Mouse (Mus musculus): Measurements from ENCODE around the gene Fkbp9.

Fkbp9 gene

DNA sequence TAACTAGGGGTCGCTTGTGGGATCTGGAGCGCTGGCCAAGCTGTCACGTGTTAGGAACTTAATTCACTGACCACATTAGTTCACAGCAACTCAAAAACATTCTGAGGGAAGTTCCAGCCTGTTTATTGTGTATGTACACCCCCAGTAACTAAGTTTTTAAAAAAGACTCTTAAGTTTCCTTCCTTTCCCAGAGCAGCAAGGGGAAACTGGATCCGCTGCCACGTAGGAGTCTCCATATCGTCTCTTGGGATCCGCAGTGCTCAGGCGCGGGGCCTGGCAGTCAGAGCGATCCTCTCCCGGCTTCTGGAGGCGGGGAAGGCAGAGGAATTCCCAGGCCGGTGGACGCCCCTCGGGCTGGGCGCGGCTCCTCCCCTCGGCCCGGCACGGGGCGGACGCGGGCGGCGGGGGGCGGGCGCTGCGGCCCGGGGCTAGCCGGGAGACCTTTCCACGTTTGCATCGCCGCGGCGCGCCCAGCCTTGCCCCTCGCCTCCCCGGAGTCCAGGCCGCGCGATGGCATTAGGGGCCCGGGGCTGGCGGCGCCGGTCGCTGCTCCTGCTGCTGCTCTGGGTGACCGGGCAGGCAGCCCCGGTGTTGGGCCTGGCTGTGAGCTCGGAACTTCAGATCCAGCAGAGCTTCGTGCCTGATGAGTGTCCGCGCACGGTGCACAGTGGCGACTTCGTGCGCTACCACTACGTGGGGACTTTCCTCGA, at the start of gene Fkbp9:
Fkbp9 (plus strand) TSS at position 363 of the 710 bp plus-strand sequence.
- peak; percentile 8 for DNase-seq

DNA sequence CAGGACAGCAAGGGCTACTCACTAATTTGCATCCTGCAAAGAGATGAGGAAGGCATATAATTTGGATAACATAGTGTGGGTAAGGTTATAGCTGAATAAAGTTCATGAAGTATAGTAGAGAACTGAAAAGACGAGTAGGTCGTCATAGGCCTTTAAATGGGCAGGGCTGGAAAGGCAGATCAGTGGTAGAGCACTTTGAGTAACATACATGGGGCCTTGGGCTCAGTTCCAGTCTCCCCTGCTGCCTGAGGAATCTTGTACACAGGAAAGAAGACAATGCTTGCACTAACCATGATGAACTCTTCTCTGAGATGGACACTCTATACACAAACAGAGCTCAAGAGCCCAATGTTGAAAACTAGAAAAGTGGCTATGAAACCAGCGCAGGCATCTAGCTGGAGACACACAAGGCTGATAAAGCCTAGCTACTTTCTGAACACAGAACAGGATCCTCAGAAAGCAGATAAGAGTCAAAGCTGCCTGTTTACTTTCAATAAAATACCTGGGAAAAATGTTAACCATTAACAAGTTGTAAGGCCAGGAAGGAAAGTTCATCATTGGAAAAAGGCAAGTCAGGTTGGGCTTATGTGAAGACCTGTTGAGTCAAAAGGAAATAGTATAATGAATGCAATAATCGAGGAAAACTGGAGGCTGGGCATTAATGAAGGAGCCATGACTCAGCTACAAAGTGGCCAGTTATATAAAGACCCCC, 48.1 kb upstream of the Fkbp9 start:
- DNase-seq, result no peak

DNA sequence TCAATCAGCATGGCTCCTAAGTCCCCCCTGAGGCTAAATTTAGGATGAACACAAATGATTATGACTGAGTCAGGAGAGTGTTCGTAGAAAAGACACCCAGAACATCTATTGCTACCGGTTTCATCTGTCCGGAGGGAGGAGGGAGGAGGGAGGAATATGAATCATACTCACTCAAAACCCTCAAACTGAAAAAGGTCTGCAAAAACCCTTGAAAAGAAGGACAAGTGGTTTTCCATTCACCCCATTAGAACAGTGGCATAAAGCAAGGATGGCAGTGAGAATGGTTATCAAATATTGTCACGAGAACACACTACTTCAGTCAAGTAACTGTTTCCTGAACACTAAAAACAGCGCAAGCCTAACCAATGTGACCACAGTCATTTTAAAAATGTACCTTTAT, 46.8 kb upstream of the Fkbp9 start:
- no peak for DNase-seq

DNA sequence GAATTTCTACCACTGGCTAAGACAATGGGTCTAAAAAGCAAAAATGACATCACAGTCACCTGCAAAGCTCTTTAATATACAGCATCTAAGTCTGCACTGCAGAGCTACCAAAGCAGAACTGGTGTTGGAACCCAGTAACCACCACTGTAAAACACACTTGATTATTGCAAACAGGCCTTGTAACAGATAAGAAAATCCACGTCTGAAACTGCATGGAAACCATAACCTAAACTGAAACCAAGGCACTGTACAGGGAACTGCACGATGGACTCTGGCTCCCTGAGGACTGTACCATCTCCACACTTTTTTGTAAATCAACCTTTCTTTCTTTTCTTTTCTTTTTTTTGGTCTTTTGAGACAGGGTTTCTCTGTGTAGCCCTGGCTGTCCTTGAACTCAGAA, 44.2 kb upstream of the Fkbp9 start:
- no peak for DNase-seq

DNA sequence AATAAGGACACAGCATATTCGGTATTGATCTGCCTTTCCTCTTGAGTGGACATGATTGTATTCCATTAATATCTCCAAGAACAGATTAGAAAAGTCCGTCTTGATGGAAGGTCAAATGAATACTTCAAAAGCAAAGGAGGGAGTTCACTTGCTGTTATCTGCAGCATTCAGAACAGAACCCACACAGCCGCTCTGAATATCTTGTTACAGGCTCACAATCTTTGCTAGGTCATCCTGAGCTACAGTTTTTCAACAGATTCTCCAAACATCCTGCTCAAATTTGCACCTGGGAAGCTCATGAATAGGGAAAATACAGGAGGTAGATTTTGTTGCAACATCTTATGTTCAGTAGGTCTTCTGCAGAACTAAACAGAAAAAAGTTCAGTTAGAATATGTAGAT, 42.5 kb upstream of the Fkbp9 start:
- no peak for DNase-seq

DNA sequence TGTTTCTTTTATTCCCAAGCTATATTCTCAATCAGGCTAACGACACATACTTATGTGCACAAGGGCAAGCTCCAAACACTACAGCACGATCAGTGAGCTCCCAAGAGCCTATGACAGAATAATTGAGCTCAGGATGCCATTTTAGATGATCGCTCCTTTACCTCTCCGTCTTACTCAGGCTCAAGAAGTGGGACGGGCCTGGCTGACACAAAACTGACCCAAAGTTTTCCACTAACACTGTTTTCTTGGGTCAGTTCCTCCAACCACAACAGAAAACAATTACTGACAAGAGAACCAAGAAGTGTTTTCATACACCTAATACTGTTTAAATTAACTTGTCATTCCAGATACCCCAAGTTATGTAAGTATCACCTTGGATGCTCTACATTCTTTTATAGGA, 37.0 kb upstream of the Fkbp9 start:
- no peak for DNase-seq

DNA sequence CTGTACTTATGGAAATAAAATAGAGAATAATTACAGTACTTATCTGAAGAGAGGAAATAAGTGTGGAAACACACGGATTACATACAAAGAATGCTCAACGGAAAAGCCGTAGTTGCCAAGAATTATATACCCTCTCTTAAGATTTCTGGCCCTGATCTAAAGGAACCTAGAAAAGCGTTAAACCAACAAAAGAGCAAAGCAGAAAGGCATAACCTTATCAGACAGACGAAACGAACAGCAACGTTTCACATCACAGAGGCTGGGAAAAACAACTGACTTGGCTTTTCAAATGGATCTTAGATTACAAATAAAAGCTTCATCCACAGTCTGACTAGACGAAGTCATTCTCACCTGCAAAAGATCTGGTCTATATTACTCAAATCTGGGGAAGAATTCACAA, 35.6 kb upstream of the Fkbp9 start:
- no peak for DNase-seq

DNA sequence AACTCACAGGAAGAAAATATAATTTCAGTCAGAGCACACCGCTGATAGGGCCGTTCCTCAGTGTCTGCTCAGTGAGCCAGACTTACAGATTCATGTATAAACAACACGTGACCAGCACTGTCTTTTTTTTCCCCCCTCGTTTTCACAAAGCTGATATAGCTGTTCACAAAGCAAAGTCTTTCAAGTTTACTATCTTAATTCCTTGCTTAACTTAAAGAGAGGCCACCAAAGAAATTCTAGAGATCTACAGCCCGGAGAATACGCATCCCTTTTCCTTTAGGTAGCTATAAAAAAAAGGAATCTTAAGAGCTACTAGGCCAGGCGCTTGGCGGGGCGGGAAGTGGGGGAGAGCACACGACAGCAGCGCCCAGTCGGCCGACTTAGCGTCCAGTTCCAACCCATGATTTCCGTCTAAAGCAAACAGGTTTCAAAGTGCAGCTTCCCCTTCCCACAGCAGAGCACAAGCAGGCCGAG, 35.2 kb upstream of the Fkbp9 start:
- DNase-seq, result peak; percentile 34

DNA sequence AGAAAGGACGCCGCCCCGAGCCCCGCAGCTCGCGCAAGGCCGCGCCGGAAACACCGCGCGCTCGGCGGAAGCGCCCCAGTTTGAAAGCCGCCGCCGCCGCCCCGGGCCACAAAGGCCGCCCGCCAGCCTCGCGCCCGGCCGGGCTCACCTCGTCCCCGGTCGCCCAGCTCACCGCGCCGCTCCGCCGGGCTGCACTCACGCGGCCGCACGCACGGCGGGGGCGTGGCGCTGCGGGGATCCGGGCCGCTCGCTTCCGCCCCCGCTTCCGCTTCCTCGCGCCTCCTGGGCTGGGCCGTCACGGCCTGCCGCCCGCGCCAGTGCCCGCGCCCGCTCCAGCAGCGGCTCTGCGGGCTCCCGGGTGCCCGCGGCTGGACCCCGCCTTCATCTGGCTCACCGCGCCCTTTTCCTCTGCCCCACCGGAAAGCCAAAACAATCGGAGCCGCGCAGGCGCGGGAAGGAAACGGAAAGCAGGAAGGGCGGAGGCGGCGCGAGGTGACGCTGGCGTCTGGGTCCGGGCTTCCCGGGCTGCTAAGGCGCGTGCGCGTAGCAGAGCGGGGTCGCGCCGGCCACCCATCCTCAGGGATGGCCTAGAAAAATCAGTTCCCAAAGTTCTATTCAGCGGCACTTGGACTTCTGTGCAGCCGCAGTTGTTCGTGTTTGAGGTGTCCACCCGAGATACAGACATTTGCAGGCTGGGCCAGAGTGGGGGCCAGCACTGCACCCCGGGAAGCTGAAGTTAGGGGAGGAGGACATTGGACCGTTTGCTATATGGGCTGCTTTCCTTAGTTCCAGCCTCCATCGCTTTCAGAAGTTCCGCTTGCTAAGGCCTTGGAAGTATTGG, 34.3 kb upstream of the Fkbp9 start, which contains the start of gene Kbtbd2:
Kbtbd2 (minus strand) TSS at position 503 of the 841 bp plus-strand sequence.
- peak; percentile 93 for DNase-seq

DNA sequence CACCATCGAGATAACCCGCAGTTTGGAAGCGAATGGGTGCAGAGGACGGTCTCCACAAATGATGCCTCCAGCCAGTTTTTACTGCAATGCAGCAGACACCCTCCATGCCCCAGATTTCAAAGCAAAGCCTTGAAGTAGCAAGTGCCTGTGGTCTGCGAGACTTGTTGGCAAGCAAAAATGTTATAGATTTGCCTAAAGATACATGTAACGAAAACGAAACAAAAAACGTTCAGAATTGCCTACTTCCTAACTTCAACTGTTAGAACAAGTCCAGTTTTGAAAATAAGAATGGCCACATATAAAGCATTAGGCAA, 33.8 kb upstream of the Fkbp9 start:
- DNase-seq, result no peak

DNA sequence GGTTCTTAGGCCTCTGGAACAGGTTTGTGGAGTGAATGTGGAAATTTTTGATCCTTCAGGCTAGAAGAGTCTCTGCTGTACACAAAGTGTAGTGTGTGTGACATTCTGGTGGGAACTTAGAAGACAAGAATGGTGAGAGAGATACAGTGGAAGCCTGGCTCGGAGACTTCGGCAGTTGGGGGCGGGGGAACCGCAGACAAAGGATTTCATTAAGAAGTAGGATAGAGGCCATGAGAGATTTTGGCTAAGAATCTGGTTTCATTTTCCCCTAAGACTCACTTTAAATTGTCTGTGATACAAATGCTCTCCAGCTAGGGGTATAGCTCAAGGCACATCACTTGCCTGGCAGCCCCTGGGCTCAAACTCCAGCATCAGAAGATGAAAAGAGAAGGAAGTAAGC, 26.8 kb upstream of the Fkbp9 start:
- no peak for DNase-seq

DNA sequence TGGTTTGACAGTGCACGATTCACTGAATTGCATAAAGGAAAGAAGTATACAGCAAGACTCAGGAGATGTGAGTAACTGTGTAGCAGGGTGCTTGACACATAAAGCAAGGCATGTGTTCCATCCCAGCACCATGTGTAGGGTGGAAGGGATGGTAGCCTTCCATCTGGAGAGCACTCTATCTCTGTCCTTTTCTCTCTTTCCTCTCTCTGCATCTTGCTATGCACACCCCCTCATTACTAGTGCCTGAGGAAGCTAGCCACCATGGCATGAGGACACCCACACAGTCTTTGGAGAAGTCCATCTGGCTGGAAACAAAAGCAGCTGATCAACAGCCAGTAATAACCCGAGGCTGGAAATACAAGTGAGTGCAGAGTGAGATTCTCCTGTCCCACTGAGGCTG, 25.7 kb upstream of the Fkbp9 start:
- no peak for DNase-seq

DNA sequence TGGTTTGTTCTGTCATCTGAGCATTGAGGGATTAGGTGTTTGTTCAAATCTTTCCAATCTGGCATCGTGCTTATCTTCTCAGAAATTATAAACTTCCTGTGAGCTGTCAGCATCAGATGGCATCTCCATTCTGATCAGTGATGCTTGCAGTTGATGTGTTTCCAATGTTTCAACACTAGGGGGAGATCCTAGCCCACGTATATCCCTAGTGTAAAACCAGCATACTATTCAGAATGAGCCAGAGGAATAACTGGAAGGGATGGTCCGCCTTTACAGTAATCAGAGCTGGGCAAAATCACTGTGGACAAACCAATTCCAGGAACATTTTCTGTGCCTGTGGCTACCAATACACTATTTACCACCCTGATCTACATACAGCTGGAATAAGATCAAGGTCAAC, 23.2 kb upstream of the Fkbp9 start:
- peak; percentile 45 for DNase-seq

DNA sequence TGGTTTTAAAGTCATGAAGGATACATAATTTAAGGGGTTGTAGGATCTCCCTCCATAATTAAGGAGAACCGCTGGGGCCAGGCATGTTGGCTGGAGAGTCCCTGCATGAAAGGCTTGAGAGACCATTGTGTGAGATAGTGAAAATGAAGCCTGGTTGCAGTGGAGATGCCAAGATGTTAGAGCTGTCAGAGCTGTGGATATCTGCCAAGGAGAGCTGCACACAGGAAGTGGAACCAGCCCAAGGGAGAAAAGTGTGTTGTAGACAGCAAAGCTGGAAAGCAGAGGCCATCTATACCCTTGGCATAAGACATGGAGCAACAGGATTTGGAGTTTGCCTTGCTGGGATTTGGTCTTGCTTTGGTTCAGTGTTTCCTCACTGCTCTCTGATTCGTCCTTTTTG, 18.5 kb upstream of the Fkbp9 start:
- DNase-seq, result no peak

DNA sequence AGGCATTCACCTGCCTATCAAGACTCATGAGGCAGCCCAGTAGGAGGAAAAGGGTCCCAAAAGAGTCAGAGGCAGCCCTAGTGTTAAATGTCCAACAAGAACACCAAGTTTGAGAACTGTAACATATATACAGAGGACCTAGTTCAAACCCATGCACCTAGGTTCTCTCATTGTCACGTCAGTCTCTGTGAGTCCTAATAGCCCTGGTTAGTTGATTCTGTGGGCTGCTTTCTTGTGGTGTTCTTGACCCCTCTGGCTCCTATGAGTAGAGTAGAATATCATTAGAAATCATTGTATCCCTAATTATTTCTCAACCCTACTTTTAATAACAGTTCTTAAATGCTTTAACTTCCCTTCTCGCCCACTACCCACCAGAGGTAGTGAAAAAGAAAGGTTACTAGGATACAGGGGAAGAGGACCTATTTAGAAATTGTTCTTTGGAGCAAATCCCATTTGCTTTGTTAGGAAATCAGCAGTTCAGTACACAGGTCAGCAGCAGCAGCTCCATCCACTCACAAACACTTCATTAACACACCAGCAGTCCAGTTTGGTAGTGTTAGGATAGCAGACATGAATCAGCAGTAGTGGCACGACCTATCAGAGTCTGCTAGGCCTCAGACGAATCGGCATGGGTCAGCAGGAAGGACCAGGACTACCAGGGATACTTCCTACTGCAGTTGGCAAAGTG, 13.3 kb upstream of the Fkbp9 start:
- no peak for DNase-seq

DNA sequence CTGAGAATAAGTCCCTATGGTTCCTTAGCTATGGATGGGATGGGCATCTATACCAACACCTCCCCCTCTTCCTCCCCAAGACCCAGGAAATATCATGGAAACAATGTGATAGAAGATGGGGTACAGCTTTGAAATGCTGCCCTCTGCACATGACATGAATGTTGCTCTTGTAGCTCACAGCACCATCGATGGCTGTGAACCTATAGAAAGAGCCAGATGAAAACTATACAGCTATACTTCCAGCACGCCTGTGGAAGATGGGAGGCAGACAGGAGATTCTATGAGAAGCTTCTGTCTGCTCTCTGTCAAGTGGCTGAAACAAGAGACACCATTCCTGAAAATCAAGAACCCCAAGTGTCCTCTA, 12.8 kb upstream of the Fkbp9 start:
- no peak for DNase-seq

DNA sequence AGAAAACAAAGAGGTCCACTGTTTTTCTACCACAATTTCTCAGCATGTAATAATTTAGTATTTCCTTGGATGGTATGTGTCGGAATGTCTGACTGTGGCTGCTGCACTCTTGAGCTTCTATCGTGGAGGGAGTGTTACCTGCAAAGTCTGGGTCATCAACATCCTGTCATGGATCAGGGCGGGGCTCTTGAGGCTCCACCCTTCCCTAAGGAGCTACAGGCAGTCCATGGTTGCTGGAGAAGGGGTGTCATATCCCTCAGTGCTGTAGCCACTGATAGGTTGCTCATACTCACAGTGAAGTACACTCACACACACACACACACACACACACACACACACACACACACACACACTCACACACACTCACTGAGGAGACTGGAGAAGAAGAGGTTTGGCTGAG, 6.2 kb upstream of the Fkbp9 start:
- no peak for DNase-seq

DNA sequence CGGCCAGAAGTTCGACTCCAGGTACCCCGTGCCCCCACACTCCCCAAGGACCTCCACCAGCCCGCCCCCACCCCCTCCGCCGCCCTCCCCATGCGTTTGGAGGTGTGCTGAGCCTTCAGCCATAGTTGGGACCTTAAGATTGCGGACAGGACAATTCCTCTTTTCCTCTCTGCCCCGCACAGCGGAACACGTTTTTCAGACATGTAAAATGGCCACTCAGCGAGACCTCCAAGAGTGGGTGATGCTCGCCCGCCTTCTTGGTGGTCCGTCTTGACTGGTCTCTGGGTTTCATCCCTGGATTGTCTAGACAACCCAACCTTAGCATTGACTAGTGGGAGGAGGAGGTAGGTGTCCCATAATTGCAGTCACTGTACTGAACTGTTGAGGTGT, 543 bp downstream of the Fkbp9 start:
- DNase-seq, result no peak

DNA sequence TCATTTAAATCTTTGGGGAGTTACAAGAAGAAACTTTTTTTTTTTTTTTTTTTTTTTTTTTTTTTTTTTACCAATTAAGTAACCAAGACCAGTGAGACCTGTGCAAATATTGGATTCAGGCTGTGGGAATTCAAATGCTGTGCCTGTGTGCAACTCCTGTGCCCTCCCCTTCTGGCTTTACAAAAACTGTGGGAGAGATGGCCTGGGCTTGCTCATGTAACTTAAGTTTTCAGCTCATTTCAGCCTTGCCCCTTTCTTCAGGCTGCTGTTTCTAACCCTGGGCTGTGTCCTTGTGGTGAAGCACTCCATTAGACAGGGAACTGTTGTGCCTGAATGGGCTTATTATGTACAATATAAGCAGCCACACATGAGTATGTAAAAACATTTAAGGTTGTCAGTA, 971 bp downstream of the Fkbp9 start:
- DNase-seq, result no peak

DNA sequence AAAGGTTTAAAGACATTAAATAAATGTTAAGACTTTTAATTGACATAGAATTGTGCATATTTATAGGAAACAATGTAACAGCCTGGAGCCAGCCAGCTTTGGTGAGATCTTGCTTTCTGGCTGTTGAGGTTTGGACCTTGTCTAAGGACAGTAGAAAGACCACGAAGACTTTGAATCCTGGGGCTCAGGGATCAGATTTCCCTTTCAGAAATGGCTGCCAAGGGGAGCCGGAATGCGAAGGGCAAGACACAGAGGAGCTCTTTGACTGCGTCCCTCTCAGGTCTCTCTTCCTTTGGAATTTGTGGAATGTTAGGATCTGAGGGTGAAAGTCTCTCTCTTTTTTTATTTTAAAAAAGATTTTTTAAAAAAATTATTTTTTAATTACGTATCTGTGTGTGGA, 2.9 kb downstream of the Fkbp9 start:
- DNase-seq, result no peak

DNA sequence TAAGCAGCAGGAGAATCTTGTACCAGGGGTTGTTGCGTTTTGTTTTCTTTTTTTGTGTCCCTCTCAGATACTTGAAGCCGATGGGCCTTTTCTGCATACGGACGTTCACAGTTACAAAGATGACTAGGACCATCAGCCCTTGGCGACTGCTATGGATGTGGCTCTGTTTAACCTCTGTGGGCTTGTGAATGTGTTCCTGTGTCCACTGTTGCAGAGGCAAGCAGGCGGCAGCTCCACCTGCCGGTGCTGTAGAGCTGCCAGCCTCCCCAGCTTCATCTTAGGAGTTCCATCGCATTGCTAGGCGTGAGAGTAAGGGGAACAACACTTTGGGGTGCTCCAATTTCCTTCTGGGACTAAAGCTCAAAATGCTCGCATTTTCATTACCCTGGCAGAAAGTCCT, 3.7 kb downstream of the Fkbp9 start:
- no peak for DNase-seq

DNA sequence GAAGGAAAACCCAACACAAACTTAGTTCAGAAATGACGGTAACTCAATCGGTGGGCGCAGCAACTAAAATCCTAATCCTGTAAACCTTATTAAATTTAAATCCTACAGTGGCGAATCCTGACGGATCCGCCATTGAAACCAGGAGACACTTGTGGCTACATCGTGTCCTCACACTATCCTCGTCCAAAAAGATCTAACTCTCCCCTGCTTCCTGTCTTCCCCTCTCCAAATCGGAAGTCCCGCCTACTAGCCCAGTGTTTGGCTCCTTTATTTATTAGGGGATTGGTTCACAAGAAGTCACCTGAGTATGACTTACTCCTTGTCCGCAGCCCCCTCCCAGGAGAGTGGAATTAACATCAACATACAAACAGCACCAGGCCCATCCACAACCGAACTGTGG, 5.3 kb downstream of the Fkbp9 start:
- DNase-seq, result no peak

DNA sequence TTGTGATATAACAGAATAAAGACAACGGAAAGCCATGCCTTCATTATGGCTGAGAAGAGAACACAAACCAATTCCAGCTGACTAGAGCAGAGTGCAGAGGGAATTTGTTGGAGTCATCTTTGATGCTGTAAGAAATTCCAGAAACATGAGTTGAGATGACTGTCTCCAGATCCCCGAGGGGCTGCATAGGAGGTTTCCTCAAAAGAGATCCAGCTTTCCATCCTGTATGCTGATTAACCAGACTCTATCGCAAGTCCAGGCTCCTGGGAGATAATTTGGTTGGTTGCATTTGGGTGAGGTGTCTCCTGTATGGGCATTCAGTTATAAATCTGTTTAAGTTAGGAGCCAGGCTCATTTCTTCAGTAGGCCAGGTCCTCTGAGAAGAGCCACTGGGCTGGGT, 5.8 kb downstream of the Fkbp9 start:
- DNase-seq, result no peak
